Comparison of ENCODE assay signal across 5 mouse cellular contexts in genomic region chr14:76763539-76763938, GRCm38 (mm10).
"Had no signal": no experiment of that assay in that cellular context is flagged by ENCODE, and none has a peak within 500 bp of the region (broad histone marks: within the 10 kb centered on the region; RNA-seq: fewer than 3 reads in every experiment).

No protein-coding gene starts in this region.

- DNase-seq: kidney, adult 11 months; kidney, adult 9 months; liver, embryonic 13.5 days; midbrain, embryonic 14.5 days had no signal

- H3K36me3 ChIP-seq: intestine, embryonic 15.5 days; liver, embryonic 13.5 days had no signal

- H3K27ac ChIP-seq: intestine, embryonic 15.5 days; liver, embryonic 13.5 days had no signal

- H3K27me3 ChIP-seq: intestine, embryonic 15.5 days; liver, embryonic 13.5 days had no signal

- H3K4me3 ChIP-seq: intestine, embryonic 15.5 days; liver, embryonic 13.5 days had no signal
